Comparison of ENCODE assay signal across 26 mouse cellular contexts in the genomic region with DNA sequence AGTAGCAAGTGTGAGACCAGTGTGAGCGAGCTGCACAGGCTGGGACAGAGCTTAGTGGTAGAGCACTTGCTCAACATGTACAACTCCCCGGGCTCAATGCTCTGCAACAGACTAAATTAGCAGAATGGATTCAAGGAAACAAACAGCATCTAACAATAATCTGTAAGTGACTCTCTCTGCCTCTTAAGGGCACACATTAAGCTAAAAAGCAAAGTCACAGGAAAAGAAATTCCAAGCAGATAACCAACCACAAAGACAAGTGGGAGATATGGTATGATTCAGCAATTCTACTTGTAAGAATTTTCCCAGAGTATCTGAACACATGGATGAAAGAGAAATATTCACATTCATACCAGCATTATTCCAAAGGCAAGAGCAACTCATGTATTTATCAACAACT. TPM values are rescaled to one million over a fixed set of nuclear protein-coding genes. Genes with fewer than 3 reads are reported as not detected.
A peak's percentile ranks its signal among the peaks of the same experiment; 100 is the strongest.
DNase-seq lines count a peak whose midpoint lies in the region; ATAC-seq lines count a peak whose summit lies in the region.
"Had no signal": no experiment of that assay in that cellular context is flagged by ENCODE, and none has a peak within 500 bp of the region (broad histone marks: within the 10 kb centered on the region; RNA-seq: fewer than 3 reads in every experiment).

No protein-coding gene starts in this region.

- 27% methylated on average over 2 of the region's 2 CpGs for WGBS in liver, embryonic 16.5 days (ENCODE audit: insufficient replicate concordance)

- no peak overlapping the region for H3K4me3 ChIP-seq in liver, embryonic 16.5 days (ENCODE audit: low read depth, low read length)
- H3K4me3 ChIP-seq: embryonic facial prominence, embryonic 10.5 days; forebrain, embryonic 10.5 days; heart, adult 2 months; heart, embryonic 15.5 days; hindbrain, embryonic 13.5 days; limb, embryonic 10.5 days; midbrain, embryonic 13.5 days; neural tube, embryonic 12.5 days had no signal

- no peaks in the 10 kb centered on the region for H3K27me3 ChIP-seq in liver, embryonic 16.5 days (ENCODE audit: control insufficient read depth, insufficient read depth, low read depth, low read length)
- H3K27me3 ChIP-seq: heart, embryonic 15.5 days; hindbrain, embryonic 13.5 days; midbrain, embryonic 13.5 days; neural tube, embryonic 12.5 days had no signal

- H3K9me3 ChIP-seq in liver, embryonic 16.5 days (replicated peaks; ENCODE audit: control insufficient read depth, low read length), result no peaks in the 10 kb centered on the region
- H3K9me3 ChIP-seq: embryonic facial prominence, embryonic 10.5 days; forebrain, embryonic 10.5 days; heart, embryonic 15.5 days; hindbrain, embryonic 13.5 days; limb, embryonic 10.5 days; midbrain, embryonic 13.5 days; neural tube, embryonic 12.5 days had no signal

- H3K9ac ChIP-seq in liver, embryonic 16.5 days (ENCODE audit: low read depth, low read length), result no peak overlapping the region
- H3K9ac ChIP-seq: heart, embryonic 15.5 days; hindbrain, embryonic 13.5 days; midbrain, embryonic 13.5 days; neural tube, embryonic 12.5 days had no signal

- ATAC-seq in frontal cortex, adult (ENCODE audit: low TSS enrichment), result peak; percentile 38; the same call in 1 of the 2 replicates
- ATAC-seq in liver, embryonic 16.5 days (ENCODE audit: low read depth), result peak; percentile 30; the same call in 1 of the 2 replicates
- ATAC-seq: forebrain, embryonic 16.5 days; midbrain, embryonic 13.5 days had no signal

- H3K27ac ChIP-seq in liver, embryonic 16.5 days (ENCODE audit: low read length), result no peak overlapping the region
- H3K27ac ChIP-seq: embryonic facial prominence, embryonic 10.5 days; forebrain, embryonic 10.5 days; heart, adult 2 months; heart, embryonic 15.5 days; hindbrain, embryonic 13.5 days; limb, embryonic 10.5 days; midbrain, embryonic 13.5 days; neural tube, embryonic 12.5 days had no signal

- DNase-seq in frontal cortex, postnatal 36 days (ENCODE audit: low spot score in 2 of 2), result no peak
- DNase-seq in 3134 (ENCODE audit: extremely low read depth, insufficient read length, low spot score), result peak; percentile 15
- DNase-seq in NIH3T3 (ENCODE audit: low read depth), result peak; percentile 22
- no peak for DNase-seq in kidney, adult 11 months
- no peak for DNase-seq in right cerebral cortex, postnatal 14 days
- DNase-seq: adrenal gland, postnatal 14 days; cerebellum, adult 9-10 months; gastrocnemius, postnatal 25 days; heart, adult 2 months; heart, postnatal 36 days; kidney, adult 18-20 months; lung, postnatal 4 days; retina, postnatal 1 day; right cerebral cortex, postnatal 4 days; thymus, adult 18-20 months; thymus, postnatal 36 days had no signal

- peaks cover 9% of the 10 kb centered on the region for H3K4me1 ChIP-seq in liver, embryonic 16.5 days (ENCODE audit: control insufficient read depth, low read depth, low read length)
- H3K4me1 ChIP-seq: embryonic facial prominence, embryonic 10.5 days; forebrain, embryonic 10.5 days; heart, embryonic 15.5 days; hindbrain, embryonic 13.5 days; limb, embryonic 10.5 days; midbrain, embryonic 13.5 days; neural tube, embryonic 12.5 days had no signal

- H3K36me3 ChIP-seq in liver, embryonic 16.5 days (ENCODE audit: control insufficient read depth, insufficient read depth), result no peaks in the 10 kb centered on the region
- H3K36me3 ChIP-seq: embryonic facial prominence, embryonic 10.5 days; forebrain, embryonic 10.5 days; heart, embryonic 15.5 days; hindbrain, embryonic 13.5 days; limb, embryonic 10.5 days; midbrain, embryonic 13.5 days; neural tube, embryonic 12.5 days had no signal

- H3K4me2 ChIP-seq in liver, embryonic 16.5 days (ENCODE audit: low read depth, low read length), result no peak overlapping the region
- H3K4me2 ChIP-seq: heart, embryonic 15.5 days; hindbrain, embryonic 13.5 days; midbrain, embryonic 13.5 days; neural tube, embryonic 12.5 days had no signal

RNA-seq across cellular contexts. Expression of a gene that starts 13.3 kb away (rescaled TPM):
- 5.6 and 5.8 TPM in 2 replicates for polyA plus RNA-seq in liver, embryonic 16.5 days (2015; fragmentation: Nextera tagmentation; extraction: Ambion mirVana)

Comparison
In these comparisons a context has a peak if more than half of its experiments do, and no peak if none do; other contexts are left out.
1. DNase-seq: peak in 3134 (single experiment) and NIH3T3 (single experiment); none in frontal cortex, postnatal 36 days (0 of 2), kidney, adult 11 months (single experiment) and right cerebral cortex, postnatal 14 days (single experiment).